Mouse (Mus musculus): ENCODE measurements around the gene Nid2.

The Nid2 gene

DNA sequence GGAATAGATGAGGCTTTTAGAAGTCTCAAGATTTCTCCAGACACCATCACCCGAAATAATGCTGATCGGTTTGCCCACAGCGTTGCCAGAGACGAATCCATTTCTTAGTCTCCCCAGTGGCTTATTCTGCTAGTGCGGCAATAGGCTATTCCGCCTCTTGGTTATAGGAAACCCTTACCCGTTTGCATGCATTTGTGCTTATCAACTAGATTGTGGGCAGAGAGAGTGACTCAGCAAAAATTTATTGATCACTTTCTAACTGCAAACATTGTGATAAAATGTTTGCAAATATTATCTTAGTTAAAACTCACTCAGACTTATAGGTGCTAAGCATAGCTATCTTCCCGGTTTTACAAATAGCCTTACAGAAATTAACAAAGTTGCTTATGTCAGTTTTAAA, 13.3 kb downstream of the Nid2 start:
- TF ChIP-seq GATA4 (IDR thresholded peaks at IDR 0.05; ENCODE audit: insufficient replicate concordance, low read length), result no peak

- TF ChIP-seq GATA4 (IDR thresholded peaks at IDR 0.05; ENCODE audit: insufficient replicate concordance, low read length), result no peak
Measured at GRCm38 (mm10) chr14:19765539-19766379, 14.7 kb downstream of the Nid2 start.

DNA sequence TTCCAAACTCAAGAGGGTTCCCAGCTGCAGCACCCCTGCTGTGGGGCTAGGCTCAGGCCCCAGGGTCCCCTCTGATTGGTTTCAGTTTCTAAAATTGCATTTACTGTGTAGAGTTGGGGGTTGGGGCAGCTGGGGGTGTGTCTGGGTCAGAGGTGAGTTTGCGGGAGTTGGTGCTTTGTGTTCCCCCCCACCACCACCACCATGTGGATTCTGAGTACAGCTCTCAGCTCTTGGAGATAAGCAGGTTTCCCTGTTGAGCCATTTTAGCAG, 15.2 kb downstream of the Nid2 start:
- no peak for TF ChIP-seq GATA4 (IDR thresholded peaks at IDR 0.05; ENCODE audit: insufficient replicate concordance, low read length)

- no peak for TF ChIP-seq GATA4 (IDR thresholded peaks at IDR 0.05; ENCODE audit: insufficient replicate concordance, low read length)
Measured at GRCm38 (mm10) chr14:19768648-19769047, 17.6 kb downstream of the Nid2 start.

DNA sequence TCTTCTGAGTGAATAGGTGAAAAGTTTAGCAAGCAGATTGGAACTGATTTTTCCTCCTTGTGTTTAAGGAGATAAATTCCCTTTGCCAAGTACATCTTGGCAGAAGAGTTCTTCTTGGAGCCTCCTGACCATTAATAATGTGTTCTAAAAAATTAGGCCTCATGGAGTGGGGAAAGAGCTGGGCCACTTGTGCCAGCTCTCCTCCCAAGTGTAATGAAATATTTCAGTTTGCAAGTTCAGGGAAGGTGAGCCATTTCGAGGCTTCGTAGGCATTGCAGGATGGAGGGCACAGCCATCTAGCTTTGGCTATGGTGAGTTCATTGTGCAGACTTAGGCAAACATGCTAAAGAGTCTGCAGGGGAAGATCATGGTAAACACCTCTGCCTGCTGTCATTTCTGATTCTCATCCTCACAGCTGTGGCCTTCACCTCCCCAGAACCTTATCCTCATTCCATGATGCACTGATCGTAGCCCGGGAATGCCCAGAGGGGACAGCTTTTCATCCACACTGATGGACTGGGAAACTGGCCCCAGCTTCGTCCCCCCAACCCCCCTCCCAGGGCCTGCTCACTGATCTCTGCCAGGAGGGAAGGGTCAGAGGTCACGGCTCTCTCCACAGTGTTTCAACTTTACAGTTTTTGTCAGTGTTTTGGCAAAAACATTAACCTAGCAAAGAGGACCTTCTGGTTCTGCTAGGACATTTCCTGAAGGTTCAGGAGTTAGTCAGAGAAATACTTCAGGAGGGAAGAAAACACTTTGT, 18.6 kb downstream of the Nid2 start:
- TF ChIP-seq GATA4 (IDR thresholded peaks at IDR 0.05; ENCODE audit: insufficient replicate concordance, low read length), result no peak

DNA sequence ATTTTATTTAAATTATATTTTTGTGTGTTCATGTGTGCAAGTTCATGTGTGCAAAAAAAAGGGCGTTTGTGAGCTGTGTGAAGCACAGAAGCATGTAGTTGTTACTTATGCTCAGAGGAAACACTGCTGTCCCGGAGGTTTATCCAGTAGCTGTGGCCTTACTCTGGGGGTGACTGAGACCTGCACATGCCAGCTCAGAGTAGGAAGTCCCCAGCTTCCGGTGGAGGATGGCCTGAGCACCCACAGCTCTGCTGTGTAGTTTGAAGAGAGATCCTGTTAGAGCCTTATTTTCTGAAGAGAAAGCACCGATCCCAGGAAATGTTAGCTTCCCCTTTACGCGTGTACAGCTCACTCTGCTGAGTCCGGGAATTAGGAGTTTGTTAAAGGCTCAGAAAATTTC, 20.1 kb downstream of the Nid2 start:
- no peak for TF ChIP-seq GATA4 (IDR thresholded peaks at IDR 0.05; ENCODE audit: insufficient replicate concordance, low read length)

GRCm38 (mm10) chr14:19774036-19774628, 23.1 kb downstream of the Nid2 start:
- no peak for TF ChIP-seq GATA4 (IDR thresholded peaks at IDR 0.05; ENCODE audit: insufficient replicate concordance, low read length)

- TF ChIP-seq GATA4 (IDR thresholded peaks at IDR 0.05; ENCODE audit: insufficient replicate concordance, low read length), result no peak
Measured at GRCm38 (mm10) chr14:19775491-19775890, 24.4 kb downstream of the Nid2 start.

- no peak for TF ChIP-seq GATA4 (IDR thresholded peaks at IDR 0.05; ENCODE audit: insufficient replicate concordance, low read length)
Measured at GRCm38 (mm10) chr14:19776179-19776578, 25.1 kb downstream of the Nid2 start.

DNA sequence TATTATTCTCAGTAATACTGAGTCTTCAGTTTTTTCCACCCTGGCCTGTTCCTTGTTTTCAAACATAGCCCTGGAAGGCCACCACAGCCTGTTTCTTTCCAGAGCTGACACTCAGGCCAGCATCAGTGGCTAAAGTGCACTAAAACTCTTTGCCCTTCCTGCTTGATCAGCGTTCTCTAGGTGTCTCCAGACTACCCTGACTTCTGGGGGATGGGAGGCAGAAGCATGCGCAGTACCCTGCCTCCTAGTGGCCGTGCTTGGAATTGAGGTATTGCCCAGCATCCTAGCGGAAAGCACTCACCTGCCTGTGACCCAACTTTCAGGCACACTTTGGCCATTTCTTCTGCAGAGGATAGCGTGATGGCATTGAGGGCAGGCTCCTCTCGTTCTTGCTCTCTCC, 25.8 kb downstream of the Nid2 start:
- no peak for TF ChIP-seq GATA4 (IDR thresholded peaks at IDR 0.05; ENCODE audit: insufficient replicate concordance, low read length)

DNA sequence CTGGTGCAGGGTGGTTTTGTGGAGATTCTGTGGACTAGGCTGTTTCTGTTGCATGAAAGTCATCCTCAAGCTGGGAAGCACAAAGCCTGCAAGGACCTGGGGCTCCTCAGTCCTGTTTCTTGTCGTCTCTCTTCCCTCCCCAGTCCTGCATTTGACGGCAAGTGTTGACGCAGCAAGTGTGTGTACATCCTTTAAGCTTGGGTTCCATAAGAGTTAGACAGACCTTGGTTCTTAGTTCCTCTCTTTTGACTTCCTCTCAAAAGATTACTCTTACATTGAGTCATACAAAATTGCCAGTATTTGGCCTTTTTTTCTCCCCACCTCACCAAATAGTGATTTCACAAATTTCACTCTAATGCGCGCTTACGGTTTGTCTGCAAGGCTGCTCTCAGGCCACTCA, 26.3 kb downstream of the Nid2 start:
- no peak for TF ChIP-seq GATA4 (IDR thresholded peaks at IDR 0.05; ENCODE audit: insufficient replicate concordance, low read length)

GRCm38 (mm10) chr14:19777945-19778344, 26.9 kb downstream of the Nid2 start:
- TF ChIP-seq GATA4 (IDR thresholded peaks at IDR 0.05; ENCODE audit: insufficient replicate concordance, low read length), result no peak

DNA sequence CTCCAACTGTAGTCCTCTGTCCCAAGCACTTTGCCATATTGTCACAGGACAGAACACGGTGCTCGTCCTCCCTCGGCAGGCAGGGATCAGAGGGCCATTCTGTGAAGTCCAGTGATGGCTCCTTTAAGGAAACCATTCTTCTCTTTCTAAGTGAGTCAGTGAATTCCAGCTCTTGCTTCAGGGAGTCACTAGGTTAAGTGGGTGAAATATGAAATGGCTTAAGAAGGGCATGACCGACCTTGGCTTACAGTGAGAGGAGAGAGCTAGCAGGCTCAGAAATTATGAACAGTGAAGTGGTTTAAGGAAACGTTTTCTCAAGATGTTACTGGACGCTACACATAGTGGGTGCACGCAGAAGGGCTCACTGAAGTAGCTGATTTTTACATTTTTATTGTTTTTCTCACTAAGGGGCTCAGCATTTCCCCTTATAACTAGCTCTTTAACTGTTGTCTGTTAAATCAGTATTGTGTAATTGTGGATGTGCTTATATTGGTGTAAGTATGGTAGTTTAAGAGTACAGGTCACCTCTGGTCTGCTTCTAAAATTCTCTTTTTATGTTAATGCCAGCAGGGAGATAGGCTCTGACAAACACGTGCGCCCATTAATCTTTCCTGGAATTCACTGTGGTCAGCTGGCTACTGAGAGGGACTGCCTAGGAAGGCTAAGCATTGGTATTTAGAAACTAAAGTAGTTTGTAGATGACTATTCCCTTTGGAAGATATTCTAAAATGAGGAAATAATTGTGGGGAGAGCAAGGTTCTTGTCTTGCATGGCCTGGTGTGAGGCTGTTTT, 34.9 kb downstream of the Nid2 start:
- TF ChIP-seq GATA4 (IDR thresholded peaks at IDR 0.05; ENCODE audit: insufficient replicate concordance, low read length), result no peak

GRCm38 (mm10) chr14:19788443-19788842, 37.4 kb downstream of the Nid2 start:
- TF ChIP-seq GATA4 (IDR thresholded peaks at IDR 0.05; ENCODE audit: insufficient replicate concordance, low read length), result no peak

- TF ChIP-seq GATA4 (IDR thresholded peaks at IDR 0.05; ENCODE audit: insufficient replicate concordance, low read length), result no peak
Measured at GRCm38 (mm10) chr14:19794881-19795280, 43.8 kb downstream of the Nid2 start.

All from liver, adult (tissue).